Mouse (Mus musculus): ENCODE measurements around the gene Srrm3. TPM values are rescaled to one million over a fixed set of nuclear protein-coding genes. Genes with fewer than 3 reads are reported as not detected.

Srrm3 gene
- total and polyA plus RNA-seq, 2 experiments = not detected

DNA sequence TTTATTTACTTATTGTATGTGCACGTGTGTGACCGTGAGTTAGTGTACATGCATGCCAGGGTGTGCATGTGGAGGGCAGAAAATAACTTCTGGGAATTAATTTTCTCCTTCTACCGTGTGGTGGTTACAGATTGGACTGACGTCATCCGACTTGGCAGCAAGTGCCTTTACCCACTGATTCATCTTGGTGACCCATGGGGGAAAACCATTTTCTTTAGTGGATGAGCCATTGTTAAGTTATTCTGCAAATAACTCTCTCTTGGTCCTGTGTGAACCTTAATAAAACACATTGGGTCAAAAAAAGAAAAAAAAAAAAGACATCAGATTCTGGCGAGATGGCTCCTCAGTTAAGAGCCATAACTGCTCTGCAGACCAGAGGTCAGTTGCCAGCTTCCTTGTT, 35.0 kb downstream of the Srrm3 start:
- no peak for DNase-seq (ENCODE audit: extremely low read depth, low read depth, low spot score)
- Histone ChIP-seq H3K79me2 (ENCODE audit: control insufficient read depth, insufficient read depth, low read length) (no peaks in the 10 kb centered on the region), H3K4me1 (ENCODE audit: control insufficient read depth, insufficient read depth, low read length) (no peaks in the 10 kb centered on the region), H3K27ac (replicated peaks; ENCODE audit: insufficient read depth, low read depth, low read length) (no peak overlapping the region), H3K36me3 (ENCODE audit: control insufficient read depth, insufficient read depth, low read length) (no peaks in the 10 kb centered on the region), H3K27me3 (ENCODE audit: control insufficient read depth, insufficient read depth, low read length) (no peaks in the 10 kb centered on the region), H3K9ac (ENCODE audit: low read depth, low read length) (no peak overlapping the region), H3K4me3 (ENCODE audit: insufficient read depth, low read depth, low read length) (no peak overlapping the region)
- 71% methylated on average over 6 of the region's 6 CpGs for WGBS
- TF ChIP-seq CTCF (IDR thresholded peaks at IDR 0.05; ENCODE audit: low read depth, low read length) = no peak
- TF ChIP-seq POLR2A (IDR thresholded peaks at IDR 0.05; ENCODE audit: extremely low read depth, insufficient read depth, low read length) = no peak

DNA sequence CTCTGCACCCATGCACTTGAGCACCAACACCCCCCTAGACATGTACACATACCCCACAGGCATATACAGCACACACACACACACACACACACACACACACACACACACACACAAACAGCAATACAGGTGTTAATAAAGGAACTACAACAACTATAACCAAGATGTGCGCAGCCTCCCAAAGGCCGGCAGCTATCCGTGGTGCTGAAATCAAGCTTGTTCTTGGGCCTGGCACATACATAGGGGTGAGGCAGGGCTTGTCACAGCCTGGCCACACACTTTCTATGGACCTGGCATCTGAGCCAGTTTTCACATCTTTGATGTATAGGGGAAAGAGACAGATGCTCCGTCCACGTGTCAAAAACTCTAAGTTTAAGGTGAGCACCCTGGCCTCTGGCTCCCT, 36.7 kb downstream of the Srrm3 start:
- Histone ChIP-seq H3K4me3 (ENCODE audit: insufficient read depth, low read depth, low read length) (no peak overlapping the region), H3K9ac (ENCODE audit: low read depth, low read length) (no peak overlapping the region), H3K27me3 (ENCODE audit: control insufficient read depth, insufficient read depth, low read length) (no peaks in the 10 kb centered on the region), H3K27ac (replicated peaks; ENCODE audit: insufficient read depth, low read depth, low read length) (no peak overlapping the region), H3K79me2 (ENCODE audit: control insufficient read depth, insufficient read depth, low read length) (no peaks in the 10 kb centered on the region), H3K36me3 (ENCODE audit: control insufficient read depth, insufficient read depth, low read length) (no peaks in the 10 kb centered on the region), H3K4me1 (ENCODE audit: control insufficient read depth, insufficient read depth, low read length) (no peaks in the 10 kb centered on the region)
- TF ChIP-seq CTCF (IDR thresholded peaks at IDR 0.05; ENCODE audit: low read depth, low read length) = no peak
- TF ChIP-seq POLR2A (IDR thresholded peaks at IDR 0.05; ENCODE audit: extremely low read depth, insufficient read depth, low read length) = no peak
- DNase-seq (ENCODE audit: extremely low read depth, low read depth, low spot score) = no peak
- 24% methylated on average over 5 of the region's 5 CpGs for WGBS

DNA sequence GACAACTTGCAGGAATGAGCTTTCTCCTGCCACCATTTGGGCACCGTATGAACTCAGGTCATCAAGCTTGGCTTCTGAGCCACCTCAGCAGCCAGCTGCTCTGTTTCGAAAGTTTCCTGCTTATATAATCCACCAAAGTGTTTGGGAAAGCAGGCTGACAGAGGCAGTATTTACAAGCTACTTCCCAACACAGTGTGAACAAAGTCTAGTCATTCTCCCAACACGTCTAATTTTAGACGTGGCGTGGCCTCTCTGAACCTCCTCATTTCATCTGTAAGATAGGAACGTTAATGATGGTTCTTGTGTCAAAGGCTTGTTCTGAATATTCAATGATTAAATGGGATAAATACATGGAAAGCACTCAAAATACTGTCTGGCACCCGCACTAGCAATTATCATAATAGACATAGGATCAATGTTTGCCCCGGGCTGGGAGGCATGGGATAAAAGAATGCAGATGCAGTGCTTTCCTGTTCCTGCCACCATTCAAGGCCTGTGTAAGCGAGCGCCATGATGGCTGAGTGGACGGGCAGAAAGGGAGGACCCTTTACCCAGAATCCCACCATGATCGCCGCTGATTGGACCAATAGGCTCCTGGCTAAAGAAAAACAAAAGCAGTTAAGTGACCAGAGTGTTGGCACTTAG, 39.1 kb downstream of the Srrm3 start:
- no peaks in the 10 kb centered on the region for H3K4me1 ChIP-seq (ENCODE audit: control insufficient read depth, insufficient read depth, low read length)
- no peaks in the 10 kb centered on the region for H3K27me3 ChIP-seq (ENCODE audit: control insufficient read depth, insufficient read depth, low read length)
- whole genome bisulfite sequencing = 77% methylated on average over 13 of the region's 13 CpGs
- no peak for TF ChIP-seq POLR2A (IDR thresholded peaks at IDR 0.05; ENCODE audit: extremely low read depth, insufficient read depth, low read length)
- no peak for TF ChIP-seq CTCF (IDR thresholded peaks at IDR 0.05; ENCODE audit: low read depth, low read length)
- no peak overlapping the region for H3K4me3 ChIP-seq (ENCODE audit: insufficient read depth, low read depth, low read length)
- DNase-seq (ENCODE audit: extremely low read depth, low read depth, low spot score) = no peak
- no peaks in the 10 kb centered on the region for H3K79me2 ChIP-seq (ENCODE audit: control insufficient read depth, insufficient read depth, low read length)
- H3K27ac ChIP-seq (replicated peaks; ENCODE audit: insufficient read depth, low read depth, low read length) = no peak overlapping the region
- no peak overlapping the region for H3K9ac ChIP-seq (ENCODE audit: low read depth, low read length)
- no peaks in the 10 kb centered on the region for H3K36me3 ChIP-seq (ENCODE audit: control insufficient read depth, insufficient read depth, low read length)

DNA sequence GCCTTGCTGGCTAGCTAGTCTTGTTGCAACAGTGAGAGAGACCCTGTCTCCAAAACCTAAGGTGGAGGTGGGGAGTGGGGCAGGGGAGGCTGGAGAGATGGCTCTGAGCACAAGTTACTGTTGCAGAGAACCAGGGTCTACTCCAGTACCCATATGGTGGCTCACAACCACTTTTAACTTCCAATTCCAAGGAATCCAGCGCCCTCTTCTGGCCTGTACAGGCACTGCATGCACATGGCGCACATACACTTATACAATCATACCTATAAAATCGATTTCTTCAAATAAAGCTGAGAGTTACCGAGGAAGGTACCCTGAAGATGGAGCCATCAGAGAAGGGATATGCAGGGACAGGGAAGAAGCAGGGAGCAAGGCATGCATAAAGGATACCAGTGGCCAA, 40.8 kb downstream of the Srrm3 start:
- Histone ChIP-seq H3K9ac (ENCODE audit: low read depth, low read length) (no peak overlapping the region), H3K4me1 (ENCODE audit: control insufficient read depth, insufficient read depth, low read length) (no peaks in the 10 kb centered on the region), H3K36me3 (ENCODE audit: control insufficient read depth, insufficient read depth, low read length) (no peaks in the 10 kb centered on the region), H3K4me3 (ENCODE audit: insufficient read depth, low read depth, low read length) (no peak overlapping the region), H3K79me2 (ENCODE audit: control insufficient read depth, insufficient read depth, low read length) (no peaks in the 10 kb centered on the region), H3K27me3 (ENCODE audit: control insufficient read depth, insufficient read depth, low read length) (peaks cover 6% of the 10 kb centered on the region), H3K27ac (replicated peaks; ENCODE audit: insufficient read depth, low read depth, low read length) (no peak overlapping the region)
- no peak for DNase-seq (ENCODE audit: extremely low read depth, low read depth, low spot score)
- 74% methylated on average over 4 of the region's 4 CpGs for WGBS
- TF ChIP-seq CTCF (IDR thresholded peaks at IDR 0.05; ENCODE audit: low read depth, low read length) = peak; percentile 4; the same call in 1 of the 2 replicates
- no peak for TF ChIP-seq POLR2A (IDR thresholded peaks at IDR 0.05; ENCODE audit: extremely low read depth, insufficient read depth, low read length)

DNA sequence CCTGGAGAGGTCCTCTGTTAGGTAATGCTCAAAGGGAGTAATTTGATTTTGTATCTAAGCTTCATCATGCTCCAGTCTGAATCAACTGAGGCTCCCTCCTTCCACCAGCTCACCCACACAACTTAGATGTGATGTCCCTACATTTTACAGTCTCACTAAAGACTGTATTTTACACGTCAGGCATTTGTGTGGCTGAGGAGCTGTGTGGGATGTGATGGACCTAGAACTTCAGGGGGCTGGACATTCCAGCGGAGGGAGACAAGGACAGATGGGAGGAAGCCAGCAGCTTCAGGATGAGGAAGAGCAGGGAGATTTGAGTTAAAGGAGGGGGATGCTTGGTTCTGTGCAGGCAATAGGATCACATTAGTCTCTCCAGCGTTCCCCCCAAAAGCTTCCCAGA, 41.2 kb downstream of the Srrm3 start:
- H3K9ac ChIP-seq (ENCODE audit: low read depth, low read length) = no peak overlapping the region
- H3K36me3 ChIP-seq (ENCODE audit: control insufficient read depth, insufficient read depth, low read length) = no peaks in the 10 kb centered on the region
- peaks cover 8% of the 10 kb centered on the region for H3K27me3 ChIP-seq (ENCODE audit: control insufficient read depth, insufficient read depth, low read length)
- no peaks in the 10 kb centered on the region for H3K4me1 ChIP-seq (ENCODE audit: control insufficient read depth, insufficient read depth, low read length)
- no peak overlapping the region for H3K4me3 ChIP-seq (ENCODE audit: insufficient read depth, low read depth, low read length)
- TF ChIP-seq CTCF (IDR thresholded peaks at IDR 0.05; ENCODE audit: low read depth, low read length) (no peak), POLR2A (IDR thresholded peaks at IDR 0.05; ENCODE audit: extremely low read depth, insufficient read depth, low read length) (no peak)
- 92% methylated on average over 3 of the region's 3 CpGs for WGBS
- no peaks in the 10 kb centered on the region for H3K79me2 ChIP-seq (ENCODE audit: control insufficient read depth, insufficient read depth, low read length)
- H3K27ac ChIP-seq (replicated peaks; ENCODE audit: insufficient read depth, low read depth, low read length) = no peak overlapping the region
- no peak for DNase-seq (ENCODE audit: extremely low read depth, low read depth, low spot score)

DNA sequence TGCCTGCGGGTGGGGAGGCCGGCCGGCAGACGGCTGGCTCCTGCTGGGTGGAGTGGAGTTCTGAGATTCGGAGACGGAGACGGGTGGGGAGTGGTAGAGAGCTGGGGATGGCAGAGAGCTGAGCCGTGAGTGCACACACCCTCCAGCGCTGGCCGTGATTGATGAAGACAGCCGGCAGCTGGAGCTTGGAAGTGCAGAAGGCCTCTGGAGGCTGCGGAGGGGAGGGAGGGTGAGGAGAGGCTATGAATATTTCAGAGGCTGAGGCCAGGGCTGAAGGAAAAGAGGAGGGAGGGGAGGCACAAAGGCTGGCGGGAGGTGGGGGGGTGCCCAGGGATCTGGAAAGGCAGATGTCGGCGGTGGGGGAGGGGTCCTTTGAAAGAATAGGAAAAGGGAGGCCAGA, 44.3 kb downstream of the Srrm3 start:
- TF ChIP-seq CTCF (IDR thresholded peaks at IDR 0.05; ENCODE audit: low read depth, low read length) = no peak
- TF ChIP-seq POLR2A (IDR thresholded peaks at IDR 0.05; ENCODE audit: extremely low read depth, insufficient read depth, low read length) = no peak
- Histone ChIP-seq H3K36me3 (ENCODE audit: control insufficient read depth, insufficient read depth, low read length) (no peaks in the 10 kb centered on the region), H3K4me1 (ENCODE audit: control insufficient read depth, insufficient read depth, low read length) (no peaks in the 10 kb centered on the region), H3K9ac (ENCODE audit: low read depth, low read length) (no peak overlapping the region), H3K4me3 (ENCODE audit: insufficient read depth, low read depth, low read length) (no peak overlapping the region), H3K27me3 (ENCODE audit: control insufficient read depth, insufficient read depth, low read length) (peaks cover 8% of the 10 kb centered on the region), H3K27ac (replicated peaks; ENCODE audit: insufficient read depth, low read depth, low read length) (no peak overlapping the region), H3K79me2 (ENCODE audit: control insufficient read depth, insufficient read depth, low read length) (no peaks in the 10 kb centered on the region)
- whole genome bisulfite sequencing = 2% methylated on average over 15 of the region's 15 CpGs
- no peak for DNase-seq (ENCODE audit: extremely low read depth, low read depth, low spot score)
